Mouse (Mus musculus) kidney, adult 11 months (tissue): Measurements from ENCODE around the gene Fam83d.
A peak's percentile ranks its signal among the peaks of the same experiment; 100 is the strongest.

Source experiments
- DNase-seq: peaks from one replicate; pipeline ENCODE4 v3.0.0; 2022

The Fam83d gene

GRCm38 (mm10) chr2:158746164-158746563, 21.7 kb upstream of the Fam83d start:
- DNase-seq: no peak

- no peak for DNase-seq
Measured at GRCm38 (mm10) chr2:158749366-158749765, 18.5 kb upstream of the Fam83d start.

GRCm38 (mm10) chr2:158760231-158760630, 7.7 kb upstream of the Fam83d start:
- no peak for DNase-seq

GRCm38 (mm10) chr2:158762339-158762738, 5.6 kb upstream of the Fam83d start:
- DNase-seq: no peak

- no peak for DNase-seq
Measured at GRCm38 (mm10) chr2:158768350-158768749, 457 bp downstream of the Fam83d start.

GRCm38 (mm10) chr2:158768771-158769170, 878 bp downstream of the Fam83d start:
- DNase-seq: no peak

GRCm38 (mm10) chr2:158770126-158770757, 2.3 kb downstream of the Fam83d start:
- DNase-seq: no peak

GRCm38 (mm10) chr2:158771066-158771763, 3.3 kb downstream of the Fam83d start:
- DNase-seq: no peak

- DNase-seq: no peak
Measured at GRCm38 (mm10) chr2:158772808-158773207, 4.9 kb downstream of the Fam83d start.

- DNase-seq: no peak
Measured at GRCm38 (mm10) chr2:158774886-158775285, 7.0 kb downstream of the Fam83d start.

- no peak for DNase-seq
Measured at GRCm38 (mm10) chr2:158776716-158777115, 8.8 kb downstream of the Fam83d start.

- no peak for DNase-seq
Measured at GRCm38 (mm10) chr2:158777490-158777889, 9.6 kb downstream of the Fam83d start.

GRCm38 (mm10) chr2:158778349-158778748, 10.5 kb downstream of the Fam83d start:
- DNase-seq: no peak

- no peak for DNase-seq
Measured at GRCm38 (mm10) chr2:158781126-158781525, 13.2 kb downstream of the Fam83d start.

- DNase-seq: no peak
Measured at GRCm38 (mm10) chr2:158786927-158787795, 19.3 kb downstream of the Fam83d start.

GRCm38 (mm10) chr2:158794494-158795004, 26.7 kb downstream of the Fam83d start, which contains the start of gene Dhx35:
Gene Dhx35 (plus strand): TSS chr2:158794807.
- peak; percentile 97 for DNase-seq

- DNase-seq: no peak
Measured at GRCm38 (mm10) chr2:158795043-158795442, 27.1 kb downstream of the Fam83d start.

- no peak for DNase-seq
Measured at GRCm38 (mm10) chr2:158795875-158796274, 28.0 kb downstream of the Fam83d start.

GRCm38 (mm10) chr2:158799328-158799727, 31.4 kb downstream of the Fam83d start:
- no peak for DNase-seq

GRCm38 (mm10) chr2:158800788-158801187, 32.9 kb downstream of the Fam83d start:
- no peak for DNase-seq

GRCm38 (mm10) chr2:158803575-158803974, 35.7 kb downstream of the Fam83d start:
- no peak for DNase-seq

- no peak for DNase-seq
Measured at GRCm38 (mm10) chr2:158815686-158816085, 47.8 kb downstream of the Fam83d start.

GRCm38 (mm10) chr2:158816239-158816638, 48.3 kb downstream of the Fam83d start:
- DNase-seq: no peak
